Mouse (Mus musculus): ENCODE data around the gene Bmp6.

The Bmp6 gene

GRCm38 (mm10) chr13:38513921-38514320 is 169.0 kb downstream of the Bmp6 start:
- DNase-seq (ENCODE audit: low read depth, low spot score) = no peak

- DNase-seq (ENCODE audit: low read depth, low spot score) = no peak
Measured at GRCm38 (mm10) chr13:38515431-38515830, 170.5 kb downstream of the Bmp6 start.

GRCm38 (mm10) chr13:38515845-38516244 is 170.9 kb downstream of the Bmp6 start:
- no peak for DNase-seq (ENCODE audit: low read depth, low spot score)

- no peak for DNase-seq (ENCODE audit: low read depth, low spot score)
Measured at GRCm38 (mm10) chr13:38516582-38516981, 171.7 kb downstream of the Bmp6 start.

GRCm38 (mm10) chr13:38520299-38520698 is 175.4 kb downstream of the Bmp6 start:
- no peak for DNase-seq (ENCODE audit: low read depth, low spot score)

- DNase-seq (ENCODE audit: low read depth, low spot score) = no peak
Measured at GRCm38 (mm10) chr13:38522056-38522654, 177.2 kb downstream of the Bmp6 start.

GRCm38 (mm10) chr13:38523231-38523630 is 178.3 kb downstream of the Bmp6 start:
- DNase-seq (ENCODE audit: low read depth, low spot score) = no peak

GRCm38 (mm10) chr13:38525261-38525660 is 180.4 kb downstream of the Bmp6 start:
- no peak for DNase-seq (ENCODE audit: low read depth, low spot score)

- DNase-seq (ENCODE audit: low read depth, low spot score) = no peak
Measured at GRCm38 (mm10) chr13:38526116-38526515, 181.2 kb downstream of the Bmp6 start.

GRCm38 (mm10) chr13:38527041-38527796 is 182.3 kb downstream of the Bmp6 start:
- DNase-seq (ENCODE audit: low read depth, low spot score) = no peak

- peak; percentile 61 for DNase-seq (ENCODE audit: low read depth, low spot score)
Measured at GRCm38 (mm10) chr13:38527797-38528650, 183.1 kb downstream of the Bmp6 start.

GRCm38 (mm10) chr13:38528687-38529294 is 183.9 kb downstream of the Bmp6 start, which contains the start of gene Txndc5:
Gene Txndc5, minus strand, starts transcription at chr13:38528824.
- DNase-seq (ENCODE audit: low read depth, low spot score) = no peak

GRCm38 (mm10) chr13:38529576-38529975 is 184.7 kb downstream of the Bmp6 start:
- DNase-seq (ENCODE audit: low read depth, low spot score) = no peak

GRCm38 (mm10) chr13:38531498-38531897 is 186.6 kb downstream of the Bmp6 start:
- no peak for DNase-seq (ENCODE audit: low read depth, low spot score)

- no peak for DNase-seq (ENCODE audit: low read depth, low spot score)
Measured at GRCm38 (mm10) chr13:38533461-38533860, 188.6 kb downstream of the Bmp6 start.

GRCm38 (mm10) chr13:38534016-38534415 is 189.1 kb downstream of the Bmp6 start:
- no peak for DNase-seq (ENCODE audit: low read depth, low spot score)

GRCm38 (mm10) chr13:38534731-38535130 is 189.8 kb downstream of the Bmp6 start:
- no peak for DNase-seq (ENCODE audit: low read depth, low spot score)

- DNase-seq (ENCODE audit: low read depth, low spot score) = no peak
Measured at GRCm38 (mm10) chr13:38537521-38537920, 192.6 kb downstream of the Bmp6 start.

GRCm38 (mm10) chr13:38539192-38539900 is 194.4 kb downstream of the Bmp6 start:
- no peak for DNase-seq (ENCODE audit: low read depth, low spot score)

GRCm38 (mm10) chr13:38543455-38544125 is 198.7 kb downstream of the Bmp6 start:
- DNase-seq (ENCODE audit: low read depth, low spot score) = no peak
